Mouse (Mus musculus): ENCODE results near the gene Stx19. TPM values are rescaled to one million over a fixed set of nuclear protein-coding genes. Genes with fewer than 3 reads are reported as not detected.

Gene Stx19
- total and polyA plus RNA-seq, 3 experiments: 0.11 TPM; not detected in 2

DNA sequence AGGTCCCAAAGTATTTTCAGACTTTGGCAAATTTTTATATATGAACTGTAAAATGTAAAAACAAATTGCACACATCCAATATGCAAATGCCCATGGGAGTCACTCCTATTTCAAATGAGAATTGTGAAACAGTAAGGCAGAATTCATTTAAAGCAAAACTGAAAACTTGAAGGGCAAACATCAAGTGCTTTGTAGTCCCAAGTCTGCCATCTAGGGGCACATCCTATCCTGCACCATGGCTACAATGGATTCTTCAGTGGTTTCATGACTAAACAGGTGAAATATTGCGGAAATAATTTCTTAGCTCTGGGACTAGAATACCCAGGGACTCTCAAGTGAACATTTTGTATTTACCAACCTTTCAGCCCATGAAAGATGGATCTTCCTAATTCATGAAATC is 43.5 kb downstream of the Stx19 start:
- Histone ChIP-seq H3K4me1 (ENCODE audit: control insufficient read depth in 1 of 2, insufficient read depth in 2 of 2) (peaks cover 0 to 19% of the 10 kb centered on the region in 2 experiments; a peak in 3 of 4 replicates), H3K4me3 (replicated peaks in 1 of 3; ENCODE audit: low read depth in 2 of 3, low read length in 2 of 3, poor library complexity in 1 of 3) (no peak overlapping the region), H3K79me2 (replicated peaks; ENCODE audit: control insufficient read depth, extremely low read depth, insufficient read depth, poor library complexity, severe bottlenecking) (no peaks in the 10 kb centered on the region), H3K36me3 (replicated peaks in 1 of 2; ENCODE audit: control insufficient read depth in 1 of 2, insufficient read depth in 1 of 2, low read length in 1 of 2) (no peaks in the 10 kb centered on the region), H3K27ac (ENCODE audit: insufficient read depth, low read depth) (no peak overlapping the region), H3K9me3 (replicated peaks; ENCODE audit: low read length) (no peaks in the 10 kb centered on the region), H3K27me3 (replicated peaks) (no peaks in the 10 kb centered on the region), H3K4me2 (ENCODE audit: insufficient read depth, low read depth, poor library complexity, severe bottlenecking) (peak overlapping the region; percentile 48; the same call in 1 of the 2 replicates), H3K9ac (ENCODE audit: insufficient read depth, low read depth) (0 out of 2 replicates have a peak overlapping the region, but pooled peaks have one; percentile 30)
- peak; percentile 44 for DNase-seq (ENCODE audit: extremely low read depth)
- in situ Hi-C loops (cut with MboI; ENCODE audit: low pct_ligation_motif_present, low pct_unique_long_range_greater_than_20kb, low sequenced_read_pairs) (no loop called here), dilution Hi-C loops (cut with MboI; ENCODE audit: extremely low pct_ligation_motif_present, extremely low pct_unique_long_range_greater_than_20kb, low sequenced_read_pairs) (no loop called here)
- TF ChIP-seq MAX (IDR thresholded peaks at IDR 0.05; ENCODE audit: low read length) (no peak), RAD21 (IDR thresholded peaks at IDR 0.05; ENCODE audit: low read depth, low read length) (peak; percentile 65), SMC3 (IDR thresholded peaks at IDR 0.05; ENCODE audit: low read depth, low read length) (peak; percentile 39), EP300 (IDR thresholded peaks at IDR 0.05; ENCODE audit: low read length) (no peak), E2F4 (IDR thresholded peaks at IDR 0.05; ENCODE audit: insufficient replicate concordance, low read depth, low read length) (0 out of 2 replicates have a peak, but pooled peaks have one; percentile 25), TCF12 (IDR thresholded peaks at IDR 0.05; ENCODE audit: low read depth, low read length) (no peak), MAZ (IDR thresholded peaks at IDR 0.05; ENCODE audit: low read depth, low read length) (0 out of 2 replicates have a peak, but pooled peaks have one; percentile 30), CTCF (conservative IDR thresholded peaks at IDR 0.05 in 1 of 2, IDR thresholded peaks at IDR 0.05 in 1 of 2; ENCODE audit: low read depth in 2 of 2, low read length in 2 of 2) (peak in 1 of 2 experiments; percentile 74; a peak in 2 of 4 replicates), ELF1 (IDR thresholded peaks at IDR 0.05; ENCODE audit: low read depth, low read length) (0 out of 2 replicates have a peak, but pooled peaks have one; percentile 9), IRF4 (IDR thresholded peaks at IDR 0.05; ENCODE audit: low read depth, low read length) (peak; percentile 66; the same call in 1 of the 2 replicates)

DNA sequence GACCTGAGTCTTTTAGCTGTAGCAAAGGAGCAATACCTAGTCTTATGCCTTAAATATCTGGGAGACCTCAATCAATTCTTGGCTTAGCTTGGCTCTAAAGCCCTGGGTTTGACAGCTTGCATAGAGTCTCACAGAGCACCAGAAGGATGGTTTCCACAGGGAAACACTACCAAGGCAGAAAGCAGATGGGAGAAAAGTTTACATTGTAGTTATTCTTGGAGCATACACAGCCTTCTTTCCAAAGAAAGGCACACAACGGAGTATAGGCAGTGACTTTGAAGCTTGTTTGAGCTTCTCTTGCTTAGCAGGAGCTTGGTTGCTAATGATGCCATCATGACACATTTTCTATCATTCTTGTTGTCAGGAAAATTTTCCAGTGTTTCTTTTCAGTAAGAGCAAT is 45.7 kb downstream of the Stx19 start:
- no peak overlapping the region for H3K4me3 ChIP-seq (replicated peaks in 1 of 3; ENCODE audit: low read depth in 2 of 3, low read length in 2 of 3, poor library complexity in 1 of 3)
- H3K27ac ChIP-seq (ENCODE audit: insufficient read depth, low read depth): no peak overlapping the region
- dilution Hi-C loops (cut with MboI; ENCODE audit: extremely low pct_ligation_motif_present, extremely low pct_unique_long_range_greater_than_20kb, low sequenced_read_pairs) (no loop called here), in situ Hi-C loops (cut with MboI; ENCODE audit: low pct_ligation_motif_present, low pct_unique_long_range_greater_than_20kb, low sequenced_read_pairs) (no loop called here)
- no peaks in the 10 kb centered on the region for H3K36me3 ChIP-seq (replicated peaks in 1 of 2; ENCODE audit: control insufficient read depth in 1 of 2, insufficient read depth in 1 of 2, low read length in 1 of 2)
- no peaks in the 10 kb centered on the region for H3K27me3 ChIP-seq (replicated peaks)
- no peaks in the 10 kb centered on the region for H3K79me2 ChIP-seq (replicated peaks; ENCODE audit: control insufficient read depth, extremely low read depth, insufficient read depth, poor library complexity, severe bottlenecking)
- no peak for TF ChIP-seq TBP (conservative IDR thresholded peaks at IDR 0.05; ENCODE audit: low read depth, low read length)
- TF ChIP-seq SIN3A (IDR thresholded peaks at IDR 0.05; ENCODE audit: low read length): no peak
- TF ChIP-seq TCF12 (IDR thresholded peaks at IDR 0.05; ENCODE audit: low read depth, low read length): no peak
- TF ChIP-seq MXI1 (IDR thresholded peaks at IDR 0.05; ENCODE audit: low read depth, low read length): no peak
- no peak for TF ChIP-seq CHD2 (IDR thresholded peaks at IDR 0.05; ENCODE audit: low read length)
- no peak for TF ChIP-seq EP300 (IDR thresholded peaks at IDR 0.05; ENCODE audit: low read length)
- no peak for TF ChIP-seq JUN (IDR thresholded peaks at IDR 0.05; ENCODE audit: insufficient read depth, low read depth, low read length)
- TF ChIP-seq RAD21 (IDR thresholded peaks at IDR 0.05; ENCODE audit: low read depth, low read length): no peak
- TF ChIP-seq RCOR1 (conservative IDR thresholded peaks at IDR 0.05; ENCODE audit: low read depth, low read length): no peak
- no peak for TF ChIP-seq UBTF (IDR thresholded peaks at IDR 0.05; ENCODE audit: low read depth, low read length)
- no peak for TF ChIP-seq IRF4 (IDR thresholded peaks at IDR 0.05; ENCODE audit: low read depth, low read length)
- no peak for TF ChIP-seq POLR2A (IDR thresholded peaks at IDR 0.05; ENCODE audit: low read depth, low read length)
- TF ChIP-seq POLR2AphosphoS2 (IDR thresholded peaks at IDR 0.05; ENCODE audit: low read depth, low read length): no peak
- no peak for TF ChIP-seq JUND (conservative IDR thresholded peaks at IDR 0.05; ENCODE audit: low read depth, low read length)
- no peak for TF ChIP-seq USF1 (IDR thresholded peaks at IDR 0.05; ENCODE audit: low read depth, low read length)
- no peak overlapping the region for H3K9ac ChIP-seq (ENCODE audit: insufficient read depth, low read depth)
- H3K4me2 ChIP-seq (ENCODE audit: insufficient read depth, low read depth, poor library complexity, severe bottlenecking): no peak overlapping the region
- H3K9me3 ChIP-seq (replicated peaks; ENCODE audit: low read length): no peaks in the 10 kb centered on the region
- peaks cover 0 to 16% of the 10 kb centered on the region in 2 experiments; a peak in 2 of 4 replicates for H3K4me1 ChIP-seq (ENCODE audit: control insufficient read depth in 1 of 2, insufficient read depth in 2 of 2)
- no peak for DNase-seq (ENCODE audit: extremely low read depth)
